Mouse (Mus musculus): ENCODE data around the gene Glod4.
A peak's percentile ranks its signal among the peaks of the same experiment; 100 is the strongest.
"Not testable (repeated sequence)": the region's sequence is repeated elsewhere in the genome, so short reads cannot be mapped to it uniquely, and the experiment has no call there.

Glod4 gene

DNA sequence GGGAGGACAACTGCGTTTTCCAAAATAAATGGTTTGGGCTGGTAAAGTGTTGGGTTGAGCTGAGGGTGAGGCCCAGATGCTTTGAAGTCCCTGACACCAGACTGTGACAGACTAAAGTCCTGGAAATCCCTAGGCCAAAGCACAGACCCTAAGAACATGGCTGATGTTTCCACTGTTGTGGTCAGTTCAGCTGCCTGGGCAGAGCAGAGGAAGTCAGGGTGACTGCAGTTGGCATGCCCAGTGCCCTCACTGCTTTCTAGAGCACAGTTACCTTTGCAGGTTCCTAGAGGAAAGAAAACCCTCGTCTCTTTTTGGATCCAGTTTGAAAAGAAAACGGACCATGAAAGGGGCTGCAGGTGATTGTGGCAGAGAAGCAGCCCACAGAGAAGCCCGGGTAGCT is 13.9 kb upstream of the Glod4 start:
- DNase-seq (ENCODE audit: low spot score in 2 of 2) = no peak

DNA sequence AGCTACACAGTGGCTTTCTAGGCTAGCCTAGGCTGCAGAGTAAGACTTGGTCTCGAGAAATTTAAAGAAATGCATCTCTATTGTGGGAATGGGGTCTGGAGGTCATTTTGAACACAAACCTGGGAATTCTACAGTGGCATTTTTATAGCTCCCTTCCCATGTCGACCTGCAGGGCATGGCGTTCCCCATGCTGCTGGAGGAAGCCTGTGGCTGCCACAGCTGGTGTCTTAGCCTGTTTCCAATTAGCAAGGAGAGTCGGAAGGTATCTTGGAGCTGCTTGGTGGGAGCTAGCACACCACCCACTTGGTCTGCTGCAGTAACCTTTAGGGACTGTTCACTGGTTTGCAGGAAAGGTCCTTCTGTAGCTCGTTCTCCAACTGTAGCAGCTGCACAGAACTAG is 12.6 kb upstream of the Glod4 start:
- no peak for DNase-seq (ENCODE audit: low spot score in 2 of 2)

DNA sequence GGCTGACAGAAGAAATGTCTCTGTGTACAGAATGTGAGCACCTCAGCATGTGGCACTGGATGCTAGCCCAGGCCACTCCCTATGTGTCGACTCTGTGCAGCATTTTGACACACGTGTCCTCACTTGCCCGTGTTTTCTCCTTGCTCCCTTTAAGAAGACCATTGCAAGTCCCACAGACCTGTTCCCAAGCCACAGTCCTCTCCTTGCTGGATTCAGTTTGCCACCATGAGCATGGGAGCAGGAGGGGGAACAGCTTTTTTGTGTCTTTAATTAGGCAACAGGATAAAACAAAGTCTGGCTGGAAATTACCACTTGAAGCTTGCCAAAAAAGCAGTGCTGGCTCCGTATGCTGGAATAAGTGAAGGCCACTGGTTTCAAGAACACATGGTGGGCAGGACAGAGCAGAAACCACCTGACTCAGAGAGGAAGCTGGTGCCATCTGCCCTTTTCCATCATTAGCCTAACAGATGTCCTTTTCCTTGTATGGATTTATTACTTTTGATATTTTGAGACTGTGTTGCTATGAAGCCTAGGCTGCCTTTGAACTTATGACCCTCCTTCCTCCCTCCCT is 12.0 kb upstream of the Glod4 start:
- no peak for DNase-seq (ENCODE audit: low spot score in 2 of 2)

DNA sequence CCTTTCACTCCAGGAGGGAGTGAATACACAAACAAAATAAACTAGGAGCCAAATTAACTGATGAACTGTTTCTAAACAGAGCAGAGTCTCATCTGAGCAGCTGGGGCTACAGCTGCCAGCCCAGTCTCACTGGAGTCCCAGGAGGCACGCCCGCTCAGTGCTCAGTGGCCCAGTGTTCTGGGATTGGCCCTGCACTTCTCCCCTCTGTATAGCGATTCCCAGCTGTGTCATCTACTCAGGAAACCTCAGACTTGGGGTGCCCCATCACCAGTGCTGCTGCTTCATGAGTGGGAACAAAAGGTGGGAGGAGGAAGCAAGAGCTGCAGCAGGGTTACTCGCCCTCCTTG is 10.4 kb upstream of the Glod4 start:
- DNase-seq (ENCODE audit: low spot score in 2 of 2) = no peak

DNA sequence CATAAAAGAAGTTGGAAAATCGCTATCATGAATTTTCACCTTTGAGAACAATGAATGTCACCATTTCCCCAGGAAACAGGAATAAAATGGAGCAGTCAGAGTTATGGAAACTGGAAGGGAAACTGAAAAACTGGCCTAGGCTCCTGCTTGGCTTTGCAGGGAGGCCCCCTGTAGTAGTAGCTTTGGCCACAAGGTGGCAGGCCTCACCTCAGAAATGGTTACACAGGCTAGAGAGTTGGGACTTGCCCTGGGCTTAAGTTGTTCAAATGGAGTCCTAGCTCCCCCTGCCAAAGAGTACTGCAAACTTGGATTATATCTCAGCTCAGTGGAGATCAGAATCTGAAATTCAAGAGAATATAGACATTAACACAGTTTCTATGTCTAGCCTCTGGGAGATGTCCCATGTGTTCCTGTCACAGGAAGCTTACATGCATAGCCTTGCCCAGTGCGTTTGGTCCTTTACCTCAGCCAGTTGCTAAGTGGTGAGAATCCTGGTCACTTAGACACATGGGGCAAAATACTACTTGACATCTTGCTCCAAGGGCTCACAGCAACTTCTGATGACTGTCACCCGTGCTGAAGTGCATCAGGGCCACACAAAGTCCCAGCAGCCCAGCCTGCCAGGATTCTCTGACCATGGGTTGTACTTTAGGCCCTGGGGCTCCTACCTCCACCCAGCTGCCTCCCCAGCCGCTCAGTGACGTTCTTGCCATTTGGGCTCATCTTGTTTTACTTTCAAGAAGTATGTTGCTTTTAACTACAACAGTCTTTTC is 9.8 kb upstream of the Glod4 start:
- peak; percentile 72 to 88 for DNase-seq (ENCODE audit: low spot score in 2 of 2)

DNA sequence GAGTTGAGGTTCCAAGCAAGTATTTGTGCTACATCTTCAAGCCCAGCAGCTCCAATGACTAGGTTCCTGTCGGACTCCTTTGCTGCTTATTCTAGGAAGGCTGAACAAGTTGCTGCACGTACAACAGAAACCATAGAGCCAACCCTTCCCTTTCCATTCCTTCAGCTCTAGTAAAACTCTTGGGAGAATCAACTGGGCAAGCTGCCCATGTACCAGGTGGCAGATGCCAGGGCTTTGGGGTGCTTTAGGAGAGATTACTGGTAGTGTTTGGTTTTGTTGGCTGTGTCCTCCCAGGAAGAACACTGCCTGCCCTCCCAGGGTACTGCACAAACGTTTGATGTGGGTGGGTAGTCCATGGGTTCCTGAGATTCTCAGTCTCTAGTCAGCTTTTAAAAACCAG is 8.5 kb upstream of the Glod4 start:
- no peak for DNase-seq (ENCODE audit: low spot score in 2 of 2)

DNA sequence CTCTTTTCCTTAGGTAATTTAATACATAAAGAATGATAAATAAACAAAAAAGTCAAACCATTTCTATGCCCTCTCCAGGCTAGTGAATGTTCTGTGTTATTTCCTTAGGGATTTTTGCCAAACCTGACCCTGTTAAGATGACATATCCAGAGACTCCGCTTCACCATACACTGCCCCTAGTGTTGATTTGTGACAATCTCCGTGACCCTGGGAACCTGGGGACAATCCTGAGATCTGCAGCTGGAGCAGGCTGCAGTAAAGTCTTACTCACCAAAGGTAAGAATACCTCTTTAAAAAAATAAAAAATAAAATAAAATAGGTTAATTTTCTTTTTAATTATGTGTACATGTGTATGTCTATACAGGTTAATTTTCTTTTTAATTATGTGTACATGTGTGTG is 3.7 kb upstream of the Glod4 start:
- DNase-seq (ENCODE audit: low spot score in 2 of 2) = no peak

DNA sequence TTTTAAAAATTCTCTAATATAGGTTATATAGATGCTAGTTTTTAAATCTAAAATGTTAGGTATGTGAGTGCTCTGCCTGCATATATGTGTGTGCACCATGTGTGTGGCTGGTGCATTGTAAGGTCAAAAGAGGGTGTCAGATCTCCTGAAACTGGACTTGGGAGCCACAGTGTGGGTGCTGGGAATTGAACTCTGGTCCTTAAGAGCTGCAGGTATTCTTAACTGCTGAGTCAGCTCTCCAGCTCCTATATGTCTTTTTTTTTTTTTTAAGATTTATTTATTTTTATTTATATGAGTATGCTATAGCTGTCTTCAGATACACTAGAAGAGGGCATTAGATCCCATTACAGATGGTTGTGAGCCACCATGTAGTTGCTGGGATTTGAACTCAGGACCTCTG is 2.9 kb upstream of the Glod4 start:
- DNase-seq (ENCODE audit: low spot score in 2 of 2) = no peak

DNA sequence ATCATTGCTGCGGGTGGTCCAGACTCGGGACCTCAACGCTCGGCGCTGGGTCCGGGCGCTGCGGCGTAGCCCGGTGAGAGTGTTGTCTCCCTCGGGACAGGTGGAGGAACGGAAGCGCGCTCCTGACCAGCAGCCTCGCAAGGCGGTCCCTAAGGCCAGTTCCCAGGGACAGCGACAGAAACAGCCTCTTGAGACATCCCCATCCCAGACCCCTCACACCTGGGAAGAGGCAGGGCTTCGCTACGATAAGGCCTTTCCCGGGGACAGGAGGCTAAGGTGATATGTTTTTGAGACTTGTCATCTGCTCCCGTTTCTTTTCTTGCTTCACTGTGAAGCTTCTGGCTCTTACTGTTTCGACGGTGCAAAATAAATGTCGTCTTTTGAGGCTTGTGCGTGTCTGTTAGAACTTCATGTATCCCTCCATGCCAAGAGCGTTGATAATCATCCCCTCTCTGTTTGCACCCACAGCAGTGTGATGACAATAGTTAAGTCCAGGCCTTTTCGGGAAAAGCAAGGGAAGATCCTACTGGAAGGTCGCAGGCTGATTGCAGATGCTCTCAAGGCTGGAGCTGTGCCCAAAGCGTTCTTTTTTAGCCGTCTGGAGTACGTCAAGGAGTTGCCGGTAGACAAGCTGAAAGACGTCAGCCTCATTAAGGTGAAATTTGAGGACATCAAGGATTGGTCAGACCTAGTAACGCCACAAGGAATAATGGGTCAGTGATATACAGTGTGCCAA is 454 bp upstream of the Glod4 start:
- DNase-seq (ENCODE audit: low spot score in 2 of 2) = no peak

DNA sequence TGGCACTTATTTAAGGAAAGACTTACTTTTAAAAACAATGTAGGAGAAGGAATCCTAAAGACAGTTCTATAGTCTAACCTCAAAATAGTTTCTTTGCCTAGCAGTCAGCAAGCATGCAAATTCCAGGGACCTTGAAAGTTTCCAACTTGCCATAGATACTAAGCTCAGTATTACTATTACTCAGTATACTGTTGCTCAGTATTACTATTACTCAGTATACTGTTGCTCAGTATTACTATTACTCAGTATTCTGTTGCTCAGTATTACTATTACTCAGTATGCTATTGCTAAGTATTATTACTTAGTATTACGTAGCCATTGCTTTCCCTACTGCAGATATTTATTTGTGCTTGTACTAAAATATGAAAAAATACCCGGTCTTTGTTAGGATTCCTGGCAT is 3.8 kb downstream of the Glod4 start:
- DNase-seq (ENCODE audit: low spot score in 2 of 2) = no peak

DNA sequence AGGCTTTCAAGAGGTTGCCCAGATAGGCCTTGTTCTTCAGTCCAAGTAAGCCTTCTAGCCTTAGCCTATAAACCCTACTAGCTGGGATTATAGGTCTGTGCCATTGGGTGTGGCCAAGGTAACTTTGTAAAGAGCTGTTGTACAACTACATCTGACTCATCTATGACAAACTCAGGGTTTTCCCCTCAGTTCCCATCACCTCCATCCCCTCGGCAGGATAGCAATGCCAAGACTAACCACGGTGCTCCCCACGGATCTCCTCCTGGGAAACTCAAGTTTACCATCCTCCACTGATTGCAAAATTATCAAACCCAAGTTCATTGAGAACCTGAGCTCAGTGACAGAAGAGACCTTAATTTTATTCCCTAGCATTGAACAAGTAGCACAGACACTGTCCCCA is 7.4 kb downstream of the Glod4 start:
- no peak for DNase-seq (ENCODE audit: low spot score in 2 of 2)

DNA sequence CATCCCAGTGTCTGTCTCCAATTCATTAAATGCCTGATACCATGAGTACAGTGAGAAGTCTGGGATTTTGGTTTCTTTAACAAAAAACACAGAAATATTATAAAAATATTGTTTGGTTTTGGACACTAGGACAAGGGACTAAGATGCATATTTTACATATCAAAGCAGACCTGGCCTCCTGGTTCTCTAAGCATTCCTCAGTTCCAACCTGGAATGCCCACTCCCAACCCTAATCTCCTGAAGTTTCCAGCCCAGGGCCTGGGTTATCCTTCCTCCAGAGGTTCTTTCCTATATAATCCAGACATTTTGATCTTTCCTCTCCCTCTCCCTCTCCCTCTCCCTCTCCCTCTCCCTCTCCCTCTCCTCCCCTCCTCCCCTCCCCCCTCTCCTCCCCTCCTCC is 18.5 kb downstream of the Glod4 start:
- DNase-seq (ENCODE audit: low spot score in 2 of 2) = no peak

DNA sequence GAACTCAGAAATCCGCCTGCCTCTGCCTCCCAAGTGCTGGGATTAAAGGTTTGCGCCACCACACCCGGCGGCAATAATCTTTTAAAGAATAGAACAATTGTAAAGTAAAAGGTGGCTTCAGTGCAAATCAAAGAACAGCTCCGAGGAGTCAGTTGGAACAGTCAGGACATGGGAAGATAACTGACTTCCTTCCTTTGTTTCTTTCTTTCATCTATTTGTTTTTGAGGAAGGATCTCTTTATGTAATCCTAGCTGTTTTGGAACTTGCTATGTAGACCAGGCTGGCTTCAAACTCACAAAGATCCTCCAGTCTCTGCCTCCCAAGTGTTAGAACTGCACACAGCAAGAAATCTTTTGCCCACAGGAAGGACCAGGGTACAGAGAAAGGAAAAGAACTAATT is 18.9 kb downstream of the Glod4 start:
- DNase-seq (ENCODE audit: low spot score in 2 of 2) = no peak

DNA sequence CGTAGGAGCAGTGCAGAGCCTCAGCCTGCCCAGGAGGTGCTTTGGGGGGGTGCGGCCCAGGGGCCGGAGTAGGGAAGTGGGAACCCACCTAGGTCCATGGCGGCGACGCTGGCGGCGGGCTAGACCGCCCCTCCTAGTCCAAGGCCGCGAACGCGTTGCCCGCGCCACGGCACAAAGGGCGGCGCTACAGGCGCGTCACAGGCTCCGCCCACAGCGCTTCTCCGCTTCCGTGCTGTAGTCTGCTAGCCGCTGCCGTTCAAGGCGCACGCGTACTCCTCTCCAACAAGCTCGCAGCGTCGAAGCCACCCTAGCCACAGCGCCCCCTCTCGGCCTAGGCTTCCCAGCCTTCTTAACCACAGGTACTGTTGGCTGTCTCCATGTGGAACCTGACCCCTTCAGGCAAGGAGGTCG is 26.1 kb downstream of the Glod4 start, which contains the start of the genes Dbil5 and Gemin4:
TSS of gene Dbil5 (plus strand) at position 219 of the 411 bp plus-strand sequence.
TSS of gene Gemin4 (minus strand) at position 275 of the 411 bp plus-strand sequence.
- peak; percentile 93 to 97 for DNase-seq (ENCODE audit: low spot score in 2 of 2)

DNA sequence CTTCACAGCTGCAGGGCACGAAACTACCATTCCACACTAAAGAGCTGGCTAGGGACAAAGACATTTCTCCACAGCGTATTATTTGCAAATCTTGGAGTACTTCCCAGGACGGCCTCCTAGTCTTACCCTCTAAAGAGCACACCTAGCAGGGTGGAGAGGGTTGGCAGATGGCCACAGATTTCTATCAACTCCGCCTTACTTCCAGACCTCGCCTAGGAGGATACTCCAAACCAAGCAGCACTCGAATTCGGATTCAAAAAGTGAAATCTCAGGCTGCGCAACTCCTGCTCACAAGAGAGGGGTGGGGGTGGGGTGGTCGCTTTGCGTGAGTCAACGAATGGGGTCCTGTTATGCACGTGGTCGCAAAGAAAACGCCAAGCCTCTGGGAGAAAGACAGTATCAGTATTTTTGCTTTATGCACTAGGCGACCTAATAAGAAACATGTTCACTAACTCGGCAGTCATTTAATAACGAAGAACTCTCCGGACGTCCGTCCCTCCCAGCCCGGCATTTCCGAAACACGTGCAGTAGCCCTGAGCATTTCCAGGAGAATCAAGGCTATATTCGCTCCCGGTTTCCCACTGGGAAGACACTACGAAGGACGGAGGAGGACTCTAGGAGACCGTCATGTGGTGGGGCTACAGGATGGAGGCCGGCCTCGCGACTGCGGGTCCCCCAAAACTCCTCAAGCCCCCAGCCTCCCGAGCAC is 26.7 kb downstream of the Glod4 start:
- DNase-seq (ENCODE audit: low spot score in 2 of 2) = no peak

DNA sequence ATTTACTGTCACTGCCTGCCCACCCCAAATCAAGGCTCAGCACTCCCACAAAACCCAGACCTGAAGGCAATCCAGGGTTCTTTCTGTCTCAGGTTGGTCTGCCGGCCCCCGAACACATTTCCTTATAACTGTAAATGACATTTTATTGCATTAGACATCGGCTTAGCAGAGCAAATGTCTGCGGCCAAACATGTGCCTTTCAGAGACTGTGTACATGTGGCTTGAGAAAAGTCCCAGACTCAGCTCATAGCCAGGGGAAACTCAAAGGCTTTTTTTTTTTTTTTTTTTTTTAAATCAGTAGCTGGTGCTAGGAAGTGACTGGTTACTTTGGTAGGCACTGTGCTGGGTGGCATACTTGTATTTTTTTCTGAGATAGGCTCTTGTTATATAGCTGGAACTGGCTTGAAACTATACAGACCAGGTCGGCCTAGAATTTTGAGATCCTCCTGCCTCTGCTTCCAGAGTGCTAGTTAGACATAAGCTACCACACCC is 27.4 kb downstream of the Glod4 start:
- DNase-seq (ENCODE audit: low spot score in 2 of 2) = no peak

DNA sequence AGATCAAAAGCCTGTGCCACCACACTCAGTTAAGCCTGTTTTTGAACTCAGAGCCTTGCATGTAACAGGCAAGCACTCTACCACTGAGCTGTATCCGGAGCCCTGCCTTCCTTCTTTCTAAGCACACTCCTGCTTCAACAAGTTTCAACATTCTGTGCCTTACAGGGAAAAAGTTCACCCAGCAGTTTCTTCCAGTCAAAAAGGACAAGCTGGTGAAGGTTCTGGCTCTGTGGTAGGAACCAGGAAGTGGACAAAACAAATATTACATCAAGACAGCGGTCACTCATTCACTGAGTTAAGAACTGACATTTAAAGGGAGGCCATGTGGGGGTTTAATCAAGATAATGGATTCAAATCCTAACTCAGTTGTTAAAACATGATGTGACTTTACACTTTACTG is 28.5 kb downstream of the Glod4 start:
- DNase-seq (ENCODE audit: low spot score in 2 of 2) = no peak

DNA sequence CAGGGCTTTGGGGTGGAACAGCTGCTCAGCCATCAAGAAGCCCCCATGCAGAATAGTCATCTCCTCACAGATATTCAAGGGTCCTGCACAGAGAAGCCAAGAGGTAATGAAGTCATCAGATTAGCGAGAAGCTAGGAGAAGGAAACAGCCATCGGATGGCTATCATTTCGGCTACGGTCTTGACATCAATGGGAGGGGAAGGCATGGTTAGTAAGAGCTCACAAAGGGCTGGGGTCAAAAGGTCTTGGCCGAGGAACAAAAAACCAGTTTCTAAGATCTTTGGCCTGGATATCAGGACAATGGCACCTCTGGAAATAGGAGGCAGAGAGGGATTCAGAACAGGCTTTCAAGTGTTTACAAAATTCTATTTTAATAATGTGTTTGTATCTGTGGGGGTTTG is 29.7 kb downstream of the Glod4 start:
- no peak for DNase-seq (ENCODE audit: low spot score in 2 of 2)

DNA sequence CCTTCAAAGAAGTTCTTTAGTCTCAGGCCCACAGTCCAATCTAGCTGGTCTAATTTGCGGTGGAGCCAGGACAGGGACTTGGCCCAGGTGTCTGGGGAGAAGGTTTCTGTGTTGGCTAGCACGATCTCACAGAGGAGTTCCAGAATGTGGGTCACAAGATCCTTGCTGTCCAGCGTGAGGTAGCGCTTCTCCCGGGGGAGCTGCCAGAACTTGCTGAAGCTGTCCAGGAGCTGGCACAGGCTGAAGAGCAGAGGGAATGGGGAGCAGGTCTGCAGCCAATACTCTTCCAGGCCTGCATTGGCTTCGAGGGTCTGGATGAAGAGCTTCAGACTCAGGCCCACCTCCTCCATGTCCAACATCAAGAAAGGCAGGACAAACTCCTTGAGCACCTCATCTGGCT is 31.9 kb downstream of the Glod4 start:
- DNase-seq (ENCODE audit: low spot score in 2 of 2) = not testable (repeated sequence)

DNA sequence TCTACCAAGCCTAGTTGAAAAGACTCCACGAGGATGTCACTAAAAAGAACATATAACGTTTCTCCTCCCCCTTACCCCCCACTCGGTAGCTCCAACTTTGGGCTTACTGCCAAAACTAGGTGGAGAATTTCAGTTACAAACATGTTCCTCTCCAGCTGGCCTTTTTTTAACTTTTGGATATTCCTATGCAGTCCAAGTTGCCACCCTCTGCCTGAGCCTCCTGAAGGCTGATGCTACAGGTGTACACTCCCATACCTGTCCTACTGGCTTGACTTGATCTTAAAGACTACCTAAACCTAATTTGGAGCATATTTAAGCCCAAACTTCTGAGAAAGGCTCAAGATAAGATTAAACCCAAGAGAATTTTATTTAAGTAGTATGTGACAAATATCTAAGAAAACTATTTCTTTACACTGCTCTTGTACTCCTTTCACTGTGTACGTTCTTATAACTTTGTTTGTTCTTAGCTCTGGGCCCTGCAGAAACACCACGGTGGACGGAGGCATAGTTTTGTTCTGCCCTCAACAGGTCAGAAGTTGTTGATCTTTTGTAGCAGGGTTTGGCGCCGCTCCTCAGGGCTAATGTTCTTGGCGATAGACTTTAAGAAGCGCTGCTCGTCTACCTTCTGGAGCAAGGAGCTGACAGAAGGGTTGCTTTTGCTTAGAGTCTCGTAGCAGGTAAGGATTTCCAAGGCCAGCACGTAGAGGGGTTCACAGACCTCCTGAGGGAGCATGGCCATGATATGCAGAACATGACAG is 33.1 kb downstream of the Glod4 start:
- no peak for DNase-seq (ENCODE audit: low spot score in 2 of 2)

DNA sequence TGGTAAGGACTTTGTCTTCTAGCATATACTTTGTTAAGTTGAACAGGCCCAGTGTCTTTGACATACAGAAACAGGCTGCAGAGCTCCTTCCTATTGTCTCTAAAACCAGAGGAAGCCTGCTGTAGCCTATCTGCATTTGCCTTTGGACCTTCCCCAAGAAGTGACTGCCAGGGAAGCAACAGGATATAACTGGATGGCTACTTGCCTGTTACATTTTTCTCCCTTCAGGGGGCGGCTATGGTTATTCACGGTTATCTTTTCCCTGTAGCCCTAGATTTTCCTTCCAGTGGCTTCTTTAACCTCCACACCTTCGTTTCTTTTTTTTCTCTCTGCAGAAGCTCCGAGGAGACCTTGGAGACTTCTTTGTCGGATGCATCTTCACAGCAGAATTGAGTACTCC is 36.7 kb downstream of the Glod4 start:
- DNase-seq (ENCODE audit: low spot score in 2 of 2) = no peak
